Mouse (Mus musculus) MEL (cell line): ENCODE measurements at regions not wholly inside any gene's neighbourhood (a gene's known extent, or its start where the extent isn't known, plus 50 kb on each side); places are given as distances from the start of the nearest gene placed in this dataset.

Experiments
- DNase-seq: peaks from one replicate; pipeline ENCODE4 v3.0.0; 2011; ENCODE audit warnings: low read depth, low spot score
- H3K27ac ChIP-seq: 2 replicates; pipeline ENCODE4 v1.5.1; 2012; ENCODE audit warnings: low read depth, mild to moderate bottlenecking, control low read depth, low read length, moderate library complexity; ENCODE audit not compliant: control insufficient read depth
- H3K27me3 ChIP-seq, 2 experiments: fragments of 150-350 bp in 1 of 2; sonication (generic) in 1 of 2; 2 replicates each; pipeline ENCODE4 v1.6.1; 2012; ENCODE audit warnings: low read length in 2 of 2, mild to moderate bottlenecking in 2 of 2, improper control_type of control experiment in 1 of 2, moderate library complexity in 1 of 2; ENCODE audit not compliant: insufficient read depth in 2 of 2, control insufficient read depth in 1 of 2
- H3K36me3 ChIP-seq, 2 experiments: 2 replicates each; pipeline ENCODE4 v1.6.1; 2012 to 2014; ENCODE audit warnings: low read length in 2 of 2, improper control_type of control experiment in 1 of 2, inconsistent platforms in 1 of 2, mild to moderate bottlenecking in 1 of 2; ENCODE audit not compliant: insufficient read depth in 2 of 2, control insufficient read depth in 1 of 2
- H3K4me1 ChIP-seq, 2 experiments: fragments of 150-350 bp in 1 of 2; sonication (generic) in 1 of 2; 2 replicates each; pipeline ENCODE4 v1.6.1; 2012; ENCODE audit warnings: low read length in 2 of 2, improper control_type of control experiment in 1 of 2, mild to moderate bottlenecking in 1 of 2; ENCODE audit not compliant: insufficient read depth in 2 of 2, control insufficient read depth in 1 of 2
- H3K4me3 ChIP-seq, 2 experiments: fragments of 150-350 bp in 1 of 2; sonication (generic) in 1 of 2; 2 replicates each; pipeline ENCODE4 v1.5.1; 2012; ENCODE audit warnings: low read depth in 2 of 2, low read length in 2 of 2, mild to moderate bottlenecking in 2 of 2, moderate library complexity in 2 of 2, control low read depth in 1 of 2, improper control_type of control experiment in 1 of 2; ENCODE audit not compliant: control insufficient read depth in 1 of 2, insufficient read depth in 1 of 2
- H3K79me2 ChIP-seq: 2 replicates; pipeline ENCODE4 v1.6.1; 2012; ENCODE audit warnings: mild to moderate bottlenecking, low read length, moderate library complexity; ENCODE audit not compliant: control insufficient read depth, poor library complexity, insufficient read depth
- H3K9ac ChIP-seq: 2 replicates; pipeline ENCODE4 v1.6.1; 2012; ENCODE audit warnings: low read depth, mild to moderate bottlenecking, control low read depth, low read length, moderate library complexity; ENCODE audit not compliant: control insufficient read depth, poor library complexity, severe bottlenecking
- H3K9me3 ChIP-seq: fragments of 150-350 bp; sonication (generic); replicated peaks from 2 replicates; pipeline ENCODE4 v1.6.1; 2012; ENCODE audit warnings: mild to moderate bottlenecking, low read length, improper control_type of control experiment, moderate library complexity; ENCODE audit not compliant: insufficient read depth
- BHLHE40 ChIP-seq: IDR thresholded peaks from 2 replicates; pipeline ENCODE4 v1.6.1; 2012; ENCODE audit warnings: low read depth, mild to moderate bottlenecking, inconsistent platforms, low read length, improper control_type of control experiment, borderline replicate concordance
- CHD1 ChIP-seq: IDR thresholded peaks from 2 replicates; pipeline ENCODE4 v1.6.1; 2012; ENCODE audit warnings: low read depth, mild to moderate bottlenecking, inconsistent platforms, low read length, improper control_type of control experiment
- CHD2 ChIP-seq: IDR thresholded peaks from 2 replicates; pipeline ENCODE4 v1.6.1; 2011; ENCODE audit warnings: low read length, improper control_type of control experiment
- EP300 ChIP-seq, 2 experiments: IDR thresholded peaks; 2 replicates each; pipeline ENCODE4 v1.6.1; 2011; ENCODE audit warnings: improper control_type of control experiment in 2 of 2, low read length in 2 of 2, low read depth in 1 of 2, mild to moderate bottlenecking in 1 of 2
- ETS1 ChIP-seq: IDR thresholded peaks from 2 replicates; pipeline ENCODE4 v1.6.1; 2012; ENCODE audit warnings: low read depth, mild to moderate bottlenecking, inconsistent platforms, low read length, improper control_type of control experiment, moderate library complexity
- GATA1 ChIP-seq: IDR thresholded peaks from 2 replicates; pipeline ENCODE4 v1.6.1; 2011; ENCODE audit warnings: low read depth, low read length, improper control_type of control experiment
- MAFK ChIP-seq: IDR thresholded peaks from 2 replicates; pipeline ENCODE4 v1.6.1; 2011; ENCODE audit warnings: low read depth, mild to moderate bottlenecking, low read length, improper control_type of control experiment, borderline replicate concordance
- MAX ChIP-seq: IDR thresholded peaks from 2 replicates; pipeline ENCODE4 v1.6.1; 2011; ENCODE audit warnings: low read length, improper control_type of control experiment
- MEF2A ChIP-seq: IDR thresholded peaks from 2 replicates; pipeline ENCODE4 v1.6.1; 2014; ENCODE audit warnings: low read depth, mild to moderate bottlenecking, inconsistent platforms, low read length, improper control_type of control experiment; ENCODE audit not compliant: poor library complexity, insufficient replicate concordance, severe bottlenecking; ENCODE audit errors: extremely low read depth
- MYB ChIP-seq: IDR thresholded peaks from 2 replicates; pipeline ENCODE4 v1.6.1; 2011; ENCODE audit warnings: mild to moderate bottlenecking, low read depth, low read length, improper control_type of control experiment
- MYC ChIP-seq: IDR thresholded peaks from 2 replicates; pipeline ENCODE4 v1.6.1; 2011; ENCODE audit warnings: low read depth, mild to moderate bottlenecking, low read length, improper control_type of control experiment, moderate library complexity
- POLR2A ChIP-seq, 2 experiments: IDR thresholded peaks; 2 replicates each; pipeline ENCODE4 v1.6.1; 2011 to 2012; ENCODE audit warnings: low read length in 2 of 2, mild to moderate bottlenecking in 2 of 2, control low read depth in 1 of 2, improper control_type of control experiment in 1 of 2, low read depth in 1 of 2, moderate library complexity in 1 of 2; ENCODE audit not compliant: control insufficient read depth in 1 of 2, insufficient read depth in 1 of 2, poor library complexity in 1 of 2
- SIN3A ChIP-seq: IDR thresholded peaks from 2 replicates; pipeline ENCODE4 v1.6.1; 2012; ENCODE audit warnings: low read length, improper control_type of control experiment, inconsistent platforms
- TAL1 ChIP-seq: IDR thresholded peaks from 2 replicates; pipeline ENCODE4 v1.6.1; 2012; ENCODE audit warnings: mild to moderate bottlenecking, inconsistent platforms, low read length, moderate library complexity, mixed read lengths
- TBP ChIP-seq: IDR thresholded peaks from 2 replicates; pipeline ENCODE4 v1.8.0; 2011; ENCODE audit warnings: low read depth, low read length, improper control_type of control experiment
- TCF12 ChIP-seq: IDR thresholded peaks from 2 replicates; pipeline ENCODE4 v1.6.1; 2014; ENCODE audit warnings: low read depth, mild to moderate bottlenecking, inconsistent platforms, low read length, improper control_type of control experiment, moderate library complexity
- UBTF ChIP-seq: IDR thresholded peaks from 2 replicates; pipeline ENCODE4 v1.6.1; 2012; ENCODE audit warnings: low read depth, mild to moderate bottlenecking, inconsistent platforms, low read length, improper control_type of control experiment, moderate library complexity, borderline replicate concordance; ENCODE audit not compliant: insufficient read depth
- USF2 ChIP-seq, 2 experiments: IDR thresholded peaks; 2 replicates each; pipeline ENCODE4 v1.6.1; 2011 to 2012; ENCODE audit warnings: improper control_type of control experiment in 2 of 2, low read length in 2 of 2, borderline replicate concordance in 1 of 2, inconsistent platforms in 1 of 2, low read depth in 1 of 2, mild to moderate bottlenecking in 1 of 2; ENCODE audit not compliant: insufficient read depth in 1 of 2
- ZMIZ1 ChIP-seq: IDR thresholded peaks from 2 replicates; pipeline ENCODE4 v1.6.1; 2012; ENCODE audit warnings: low read depth, mild to moderate bottlenecking, inconsistent platforms, low read length, improper control_type of control experiment, moderate library complexity
- ZNF384 ChIP-seq: IDR thresholded peaks from 2 replicates; pipeline ENCODE4 v1.6.1; 2012; ENCODE audit warnings: low read depth, mild to moderate bottlenecking, inconsistent platforms, low read length, improper control_type of control experiment

DNA sequence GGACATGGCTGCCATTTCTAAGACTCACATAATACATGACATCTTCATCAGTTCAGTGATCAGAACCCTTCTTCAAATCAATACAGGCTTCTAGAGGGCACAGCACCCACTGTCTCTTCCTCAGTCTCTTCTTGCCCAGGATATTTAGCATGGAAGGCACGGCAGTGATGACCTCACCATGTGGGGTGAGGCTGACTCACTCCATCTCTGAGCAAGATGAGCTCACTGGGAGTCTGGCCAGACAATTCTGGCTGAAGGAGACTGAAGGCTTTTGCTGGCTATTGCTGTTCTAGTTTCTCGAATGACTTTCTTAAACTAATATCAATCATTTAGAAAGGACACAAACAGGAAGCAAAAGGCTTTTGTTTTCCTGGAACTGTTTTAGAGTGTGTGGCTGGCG lies 122.9 kb upstream of the 1700012A03Rik start:
- H3K27ac ChIP-seq = no peak overlapping the region
- H3K27me3 ChIP-seq = no peaks in the 10 kb centered on the region
- no peak for TF ChIP-seq MYB
- no peak for TF ChIP-seq USF2 (IDR thresholded peaks at IDR 0.05; ENCODE audit: borderline replicate concordance in 1 of 2, insufficient read depth in 1 of 2, low read depth in 1 of 2, low read length in 2 of 2)
- no peak for TF ChIP-seq EP300 (IDR thresholded peaks at IDR 0.05; ENCODE audit: low read depth in 1 of 2, low read length in 2 of 2)
- no peak for TF ChIP-seq ZNF384
- TF ChIP-seq MAX = no peak
- no peak for TF ChIP-seq MAFK
- TF ChIP-seq ETS1 = no peak
- no peak for TF ChIP-seq CHD2
- no peak for TF ChIP-seq TCF12
- TF ChIP-seq SIN3A = no peak
- no peak for TF ChIP-seq POLR2A (IDR thresholded peaks at IDR 0.05; ENCODE audit: control insufficient read depth in 1 of 2, insufficient read depth in 1 of 2, low read depth in 1 of 2, low read length in 2 of 2, poor library complexity in 1 of 2)
- no peak for TF ChIP-seq UBTF
- TF ChIP-seq ZMIZ1 = no peak
- TF ChIP-seq TAL1 = no peak
- no peak for TF ChIP-seq CHD1
- no peak for TF ChIP-seq MYC
- no peak for TF ChIP-seq BHLHE40
- no peak for TF ChIP-seq MEF2A
- TF ChIP-seq GATA1 = no peak
- TF ChIP-seq, all 39 proteins: peak for 0
- H3K36me3 ChIP-seq = no peaks in the 10 kb centered on the region
- DNase-seq = no peak
- no peak overlapping the region for H3K4me3 ChIP-seq
- no peaks in the 10 kb centered on the region for H3K4me1 ChIP-seq
- H3K79me2 ChIP-seq = no peaks in the 10 kb centered on the region
- no peaks in the 10 kb centered on the region for H3K9me3 ChIP-seq
- H3K9ac ChIP-seq = no peak overlapping the region

GRCm38 (mm10) chr6:31924669-31925046 lies 125.4 kb upstream of the 1700012A03Rik start:
- Histone ChIP-seq H3K79me2 (no peaks in the 10 kb centered on the region), H3K9me3 (no peaks in the 10 kb centered on the region), H3K9ac (no peak overlapping the region), H3K4me1 (no peaks in the 10 kb centered on the region), H3K27ac (no peak overlapping the region), H3K4me3 (no peak overlapping the region), H3K27me3 (no peaks in the 10 kb centered on the region), H3K36me3 (no peaks in the 10 kb centered on the region)
- TF ChIP-seq TBP = no peak
- DNase-seq = no peak
